Mouse (Mus musculus): ENCODE measurements at regions not wholly inside any gene's neighbourhood (a gene's known extent, or its start where the extent isn't known, plus 50 kb on each side); places are given as distances from the start of the nearest gene placed in this dataset.

- Histone ChIP-seq H3K4me3 (ENCODE audit: low read depth, low read length) (no peak overlapping the region), H3K36me3 (ENCODE audit: control insufficient read depth, insufficient read depth) (no peaks in the 10 kb centered on the region), H3K4me1 (ENCODE audit: control insufficient read depth, low read depth, low read length) (no peaks in the 10 kb centered on the region), H3K27ac (ENCODE audit: low read length) (no peak overlapping the region), H3K4me2 (ENCODE audit: low read depth, low read length) (no peak overlapping the region), H3K9ac (ENCODE audit: low read depth, low read length) (no peak overlapping the region), H3K9me3 (replicated peaks; ENCODE audit: control insufficient read depth, low read length) (no peaks in the 10 kb centered on the region), H3K27me3 (ENCODE audit: control insufficient read depth, insufficient read depth, low read depth, low read length) (no peaks in the 10 kb centered on the region)
- WGBS (ENCODE audit: insufficient replicate concordance), result 48% methylated on average over 9 of the region's 9 CpGs
- ATAC-seq (ENCODE audit: low read depth), result no peak
These were observed 461.9 kb upstream of the BC052040 start for GRCm38 (mm10) chr2:115119429-115120205.

- no peaks in the 10 kb centered on the region for H3K36me3 ChIP-seq (ENCODE audit: control insufficient read depth, insufficient read depth)
- H3K27ac ChIP-seq (ENCODE audit: low read length), result no peak overlapping the region
- no peak overlapping the region for H3K4me3 ChIP-seq (ENCODE audit: low read depth, low read length)
- H3K9me3 ChIP-seq (replicated peaks; ENCODE audit: control insufficient read depth, low read length), result no peaks in the 10 kb centered on the region
- no peak overlapping the region for H3K4me2 ChIP-seq (ENCODE audit: low read depth, low read length)
- 69% methylated on average over 3 of the region's 3 CpGs for WGBS (ENCODE audit: insufficient replicate concordance)
- H3K27me3 ChIP-seq (ENCODE audit: control insufficient read depth, insufficient read depth, low read depth, low read length), result no peaks in the 10 kb centered on the region
- ATAC-seq (ENCODE audit: low read depth), result no peak
- H3K4me1 ChIP-seq (ENCODE audit: control insufficient read depth, low read depth, low read length), result no peaks in the 10 kb centered on the region
- no peak overlapping the region for H3K9ac ChIP-seq (ENCODE audit: low read depth, low read length)
These were observed 461.4 kb upstream of the BC052040 start for GRCm38 (mm10) chr2:115120206-115120503.

GRCm38 (mm10) chr2:115126625-115127369 lies 454.7 kb upstream of the BC052040 start:
- Histone ChIP-seq H3K4me2 (ENCODE audit: low read depth, low read length) (no peak overlapping the region), H3K36me3 (ENCODE audit: control insufficient read depth, insufficient read depth) (no peaks in the 10 kb centered on the region), H3K27ac (ENCODE audit: low read length) (no peak overlapping the region), H3K4me3 (ENCODE audit: low read depth, low read length) (no peak overlapping the region), H3K27me3 (ENCODE audit: control insufficient read depth, insufficient read depth, low read depth, low read length) (no peaks in the 10 kb centered on the region), H3K9ac (ENCODE audit: low read depth, low read length) (no peak overlapping the region), H3K4me1 (ENCODE audit: control insufficient read depth, low read depth, low read length) (no peaks in the 10 kb centered on the region), H3K9me3 (replicated peaks; ENCODE audit: control insufficient read depth, low read length) (no peaks in the 10 kb centered on the region)
- WGBS (ENCODE audit: insufficient replicate concordance), result 65% methylated on average over 6 of the region's 6 CpGs
- no peak for ATAC-seq (ENCODE audit: low read depth)

- 38% methylated on average over 2 of the region's 2 CpGs for WGBS (ENCODE audit: insufficient replicate concordance)
- Histone ChIP-seq H3K9ac (ENCODE audit: low read depth, low read length) (no peak overlapping the region), H3K27me3 (ENCODE audit: control insufficient read depth, insufficient read depth, low read depth, low read length) (no peaks in the 10 kb centered on the region), H3K36me3 (ENCODE audit: control insufficient read depth, insufficient read depth) (no peaks in the 10 kb centered on the region), H3K9me3 (replicated peaks; ENCODE audit: control insufficient read depth, low read length) (no peaks in the 10 kb centered on the region), H3K4me3 (ENCODE audit: low read depth, low read length) (no peak overlapping the region), H3K27ac (ENCODE audit: low read length) (no peak overlapping the region), H3K4me1 (ENCODE audit: control insufficient read depth, low read depth, low read length) (no peaks in the 10 kb centered on the region), H3K4me2 (ENCODE audit: low read depth, low read length) (no peak overlapping the region)
- no peak for ATAC-seq (ENCODE audit: low read depth)
These were observed 449.8 kb upstream of the BC052040 start for GRCm38 (mm10) chr2:115131746-115132145.

GRCm38 (mm10) chr2:115132165-115132592 lies 449.3 kb upstream of the BC052040 start:
- WGBS (ENCODE audit: insufficient replicate concordance), result 23% methylated on average over 1 of the region's 1 CpGs

GRCm38 (mm10) chr2:115141416-115141815 lies 440.1 kb upstream of the BC052040 start:
- no peak for ATAC-seq (ENCODE audit: low read depth)
- no peak overlapping the region for H3K27ac ChIP-seq (ENCODE audit: low read length)
- no peaks in the 10 kb centered on the region for H3K27me3 ChIP-seq (ENCODE audit: control insufficient read depth, insufficient read depth, low read depth, low read length)
- no peaks in the 10 kb centered on the region for H3K36me3 ChIP-seq (ENCODE audit: control insufficient read depth, insufficient read depth)
- H3K9me3 ChIP-seq (replicated peaks; ENCODE audit: control insufficient read depth, low read length), result no peaks in the 10 kb centered on the region
- no peak overlapping the region for H3K9ac ChIP-seq (ENCODE audit: low read depth, low read length)
- H3K4me1 ChIP-seq (ENCODE audit: control insufficient read depth, low read depth, low read length), result no peaks in the 10 kb centered on the region
- no peak overlapping the region for H3K4me3 ChIP-seq (ENCODE audit: low read depth, low read length)
- H3K4me2 ChIP-seq (ENCODE audit: low read depth, low read length), result no peak overlapping the region

More at GRCm38 (mm10) chr2:115132165-115132592, 449.3 kb upstream of the BC052040 start:
- Histone ChIP-seq H3K27me3 (ENCODE audit: control insufficient read depth, insufficient read depth, low read depth, low read length) (no peaks in the 10 kb centered on the region), H3K4me1 (ENCODE audit: control insufficient read depth, low read depth, low read length) (no peaks in the 10 kb centered on the region), H3K27ac (ENCODE audit: low read length) (no peak overlapping the region), H3K4me3 (ENCODE audit: low read depth, low read length) (no peak overlapping the region), H3K36me3 (ENCODE audit: control insufficient read depth, insufficient read depth) (no peaks in the 10 kb centered on the region), H3K4me2 (ENCODE audit: low read depth, low read length) (no peak overlapping the region), H3K9me3 (replicated peaks; ENCODE audit: control insufficient read depth, low read length) (no peaks in the 10 kb centered on the region), H3K9ac (ENCODE audit: low read depth, low read length) (no peak overlapping the region)
- no peak for ATAC-seq (ENCODE audit: low read depth)

GRCm38 (mm10) chr2:115172111-115172510 lies 409.4 kb upstream of the BC052040 start:
- Histone ChIP-seq H3K4me1 (ENCODE audit: control insufficient read depth, low read depth, low read length) (no peaks in the 10 kb centered on the region), H3K27me3 (ENCODE audit: control insufficient read depth, insufficient read depth, low read depth, low read length) (no peaks in the 10 kb centered on the region), H3K4me3 (ENCODE audit: low read depth, low read length) (no peak overlapping the region), H3K27ac (ENCODE audit: low read length) (no peak overlapping the region), H3K36me3 (ENCODE audit: control insufficient read depth, insufficient read depth) (no peaks in the 10 kb centered on the region), H3K9me3 (replicated peaks; ENCODE audit: control insufficient read depth, low read length) (no peaks in the 10 kb centered on the region), H3K4me2 (ENCODE audit: low read depth, low read length) (no peak overlapping the region), H3K9ac (ENCODE audit: low read depth, low read length) (no peak overlapping the region)
- no peak for ATAC-seq (ENCODE audit: low read depth)
- 52% methylated on average over 5 of the region's 5 CpGs for WGBS (ENCODE audit: insufficient replicate concordance)

GRCm38 (mm10) chr2:115177076-115177475 lies 404.4 kb upstream of the BC052040 start:
- no peaks in the 10 kb centered on the region for H3K36me3 ChIP-seq (ENCODE audit: control insufficient read depth, insufficient read depth)
- WGBS (ENCODE audit: insufficient replicate concordance), result 81% methylated on average over 1 of the region's 1 CpGs
- no peak overlapping the region for H3K4me2 ChIP-seq (ENCODE audit: low read depth, low read length)
- H3K4me1 ChIP-seq (ENCODE audit: control insufficient read depth, low read depth, low read length), result no peaks in the 10 kb centered on the region
- no peak overlapping the region for H3K9ac ChIP-seq (ENCODE audit: low read depth, low read length)
- ATAC-seq (ENCODE audit: low read depth), result no peak
- H3K9me3 ChIP-seq (replicated peaks; ENCODE audit: control insufficient read depth, low read length), result no peaks in the 10 kb centered on the region
- H3K27ac ChIP-seq (ENCODE audit: low read length), result no peak overlapping the region
- no peaks in the 10 kb centered on the region for H3K27me3 ChIP-seq (ENCODE audit: control insufficient read depth, insufficient read depth, low read depth, low read length)
- no peak overlapping the region for H3K4me3 ChIP-seq (ENCODE audit: low read depth, low read length)

- H3K4me2 ChIP-seq (ENCODE audit: low read depth, low read length), result no peak overlapping the region
- WGBS (ENCODE audit: insufficient replicate concordance), result 44% methylated on average over 1 of the region's 1 CpGs
These were observed 403.6 kb upstream of the BC052040 start for GRCm38 (mm10) chr2:115177896-115178295.

More at GRCm38 (mm10) chr2:115177896-115178295, 403.6 kb upstream of the BC052040 start:
- H3K27me3 ChIP-seq (ENCODE audit: control insufficient read depth, insufficient read depth, low read depth, low read length), result no peaks in the 10 kb centered on the region
- no peak overlapping the region for H3K27ac ChIP-seq (ENCODE audit: low read length)
- H3K4me3 ChIP-seq (ENCODE audit: low read depth, low read length), result no peak overlapping the region
- no peak overlapping the region for H3K9ac ChIP-seq (ENCODE audit: low read depth, low read length)
- no peak for ATAC-seq (ENCODE audit: low read depth)
- H3K4me1 ChIP-seq (ENCODE audit: control insufficient read depth, low read depth, low read length), result no peaks in the 10 kb centered on the region
- H3K36me3 ChIP-seq (ENCODE audit: control insufficient read depth, insufficient read depth), result no peaks in the 10 kb centered on the region
- no peaks in the 10 kb centered on the region for H3K9me3 ChIP-seq (replicated peaks; ENCODE audit: control insufficient read depth, low read length)

All from liver, embryonic 16.5 days (tissue).